Mouse (Mus musculus) gastrocnemius, adult 2 months (tissue): Measurements from ENCODE around the gene Hlf. TPM values are rescaled to one million over a fixed set of nuclear protein-coding genes. Genes with fewer than 3 reads are reported as not detected.

ENCODE experiments used
- DNase-seq: peaks from one replicate; pipeline ENCODE4 v3.0.0; 2022
- H3K27ac ChIP-seq: fragments of 200-600 bp; 2 replicates; pipeline ENCODE4 v1.8.1; 2022; ENCODE audit warnings: mild to moderate bottlenecking
- H3K4me3 ChIP-seq: fragments of 200-600 bp; 2 replicates; pipeline ENCODE4 v1.8.1; 2022; ENCODE audit warnings: mild to moderate bottlenecking, moderate library complexity
- CTCF ChIP-seq: fragments of 200-600 bp; IDR thresholded peaks from 2 replicates; pipeline ENCODE4 v1.8.1; 2022; ENCODE audit warnings: antibody characterized with exemption, mild to moderate bottlenecking, moderate library complexity
- intact Hi-C: fragments of 180-260 bp; cut with DNase I; formaldehyde crosslinking; loops from one replicate; pipeline ENCODE4 v1.15.1; 2025
- total RNA-seq, 2 experiments: library from RNA; stranded (reverse); gene quantifications; 2 replicates each; pipeline ENCODE4 v1.2.3; 2021

The Hlf gene
- total RNA-seq, 2 experiments from 2014 or later, result 3.7 to 8.3 TPM

DNA sequence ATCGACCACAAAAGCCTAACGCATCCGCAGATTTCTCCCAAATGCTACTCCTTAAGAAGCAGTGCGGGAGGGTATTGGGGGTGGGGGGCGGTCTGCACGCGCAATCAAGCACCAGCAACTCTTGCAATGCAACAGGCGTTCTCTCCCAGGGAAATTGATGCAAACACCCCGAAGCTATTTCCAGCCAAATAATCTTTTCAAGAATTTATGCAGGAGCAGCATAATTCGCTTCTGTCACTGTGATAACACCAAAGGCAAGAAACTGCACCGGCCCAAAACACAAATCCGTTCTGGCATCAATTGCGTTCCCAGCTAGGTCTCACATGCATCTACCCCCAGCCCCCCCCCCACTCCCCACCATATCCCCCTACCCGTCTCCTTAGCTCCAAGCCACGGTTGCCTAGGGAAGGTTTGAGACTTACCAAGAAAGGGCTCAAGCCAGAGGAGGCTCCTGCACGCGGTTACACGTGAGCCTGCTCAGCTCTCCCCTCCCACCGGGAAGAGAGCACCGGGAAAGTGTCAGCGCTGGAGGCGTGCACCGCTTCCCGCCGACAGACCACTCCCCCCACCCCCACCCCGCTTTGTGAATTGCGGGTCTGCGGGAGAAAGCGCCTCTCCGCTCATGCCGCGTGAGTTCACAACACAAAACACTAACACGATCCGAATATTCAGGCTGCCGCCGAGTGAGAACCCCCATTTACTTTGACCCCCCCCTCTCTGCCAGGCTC is 1.4 kb downstream of the Hlf start:
- Histone ChIP-seq H3K4me3 (peak overlapping the region; percentile 77), H3K27ac (peak overlapping the region; percentile 78)
- no peak for TF ChIP-seq CTCF
- intact Hi-C loops, result no loop called here
- DNase-seq, result peak; percentile 56

DNA sequence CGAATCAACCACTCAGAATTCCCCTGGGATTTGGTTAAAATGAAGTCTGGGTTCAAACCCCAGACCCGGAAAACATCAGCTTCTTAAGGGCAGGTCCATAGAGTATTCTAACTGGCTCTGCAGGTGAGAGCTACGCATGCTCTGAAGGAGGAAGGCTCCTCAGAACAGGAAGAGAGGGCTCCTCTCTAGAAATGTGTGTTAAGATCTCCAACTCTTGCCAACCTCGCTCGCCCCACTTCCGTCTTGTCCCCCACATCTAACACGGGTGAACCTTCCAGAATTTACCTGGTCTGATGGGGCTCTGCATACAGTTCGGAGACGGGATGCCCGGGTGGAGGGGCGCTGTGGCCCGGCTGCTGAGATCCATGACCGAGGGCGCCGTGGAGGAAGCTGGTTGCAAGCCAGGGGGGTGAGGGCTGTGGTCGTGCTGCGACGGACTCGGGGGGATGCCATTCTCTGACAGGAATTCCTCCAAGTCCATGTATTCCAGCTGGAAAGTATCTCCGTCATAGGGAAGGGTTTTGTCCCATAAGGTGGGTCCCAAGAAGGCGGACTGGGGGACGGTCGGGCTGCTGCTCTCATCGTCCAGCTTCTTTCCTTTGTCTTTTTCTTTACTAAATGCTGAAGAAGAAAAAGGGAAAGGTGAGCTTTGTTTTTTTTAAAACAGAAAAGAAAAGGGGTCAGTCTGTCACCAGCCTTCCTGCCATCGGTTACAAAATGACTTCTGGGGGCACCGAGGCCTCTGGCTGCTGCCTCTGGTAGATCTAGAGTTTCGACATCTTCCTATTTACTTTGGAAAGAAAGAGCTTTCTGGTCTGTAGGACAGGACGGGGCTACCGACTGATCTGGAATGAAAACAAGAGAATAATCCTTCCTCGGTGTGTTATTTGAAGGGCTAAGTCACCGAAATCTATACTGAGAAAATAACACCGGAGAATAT is 2.9 kb downstream of the Hlf start:
- peak; percentile 24 for DNase-seq
- Histone ChIP-seq H3K4me3 (peak overlapping the region; percentile 77), H3K27ac (no peak overlapping the region; the same call in 1 of the 2 replicates)
- intact Hi-C loops, result no loop called here
- no peak for TF ChIP-seq CTCF

DNA sequence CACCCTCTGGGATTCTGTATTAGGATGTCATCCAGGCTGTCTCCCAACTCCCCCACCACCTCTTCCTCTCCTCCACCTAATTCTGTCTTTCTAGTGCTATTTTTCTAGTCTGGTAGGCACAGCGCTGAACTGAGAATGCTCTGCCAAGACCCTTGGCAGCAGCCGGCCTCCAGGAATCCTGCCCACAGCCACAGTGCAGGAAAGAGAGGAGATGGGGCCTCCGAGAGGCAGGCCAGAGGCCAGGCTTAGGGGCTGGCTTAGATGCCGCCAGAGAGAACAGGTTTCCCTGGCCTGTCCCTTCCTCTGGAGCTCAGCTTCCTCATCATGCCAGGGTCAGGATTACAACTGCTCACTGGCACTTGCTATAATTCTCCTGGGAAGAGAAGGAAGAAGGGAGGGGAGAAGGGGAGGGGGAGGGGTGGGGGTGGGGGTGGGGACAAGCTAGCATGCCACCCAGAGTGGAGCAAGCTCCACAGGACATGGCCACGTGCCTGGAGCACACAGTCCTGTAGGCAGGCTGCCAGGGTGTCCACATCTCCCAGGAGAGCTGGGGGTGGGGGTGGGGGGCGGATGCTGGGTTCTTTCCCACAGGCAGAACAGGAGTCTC is 8.6 kb downstream of the Hlf start:
- intact Hi-C loops, result no loop called here
- H3K27ac ChIP-seq, result peak overlapping the region; percentile 76
- DNase-seq, result peak; percentile 88
- TF ChIP-seq CTCF, result no peak
- H3K4me3 ChIP-seq, result peak overlapping the region; percentile 15

DNA sequence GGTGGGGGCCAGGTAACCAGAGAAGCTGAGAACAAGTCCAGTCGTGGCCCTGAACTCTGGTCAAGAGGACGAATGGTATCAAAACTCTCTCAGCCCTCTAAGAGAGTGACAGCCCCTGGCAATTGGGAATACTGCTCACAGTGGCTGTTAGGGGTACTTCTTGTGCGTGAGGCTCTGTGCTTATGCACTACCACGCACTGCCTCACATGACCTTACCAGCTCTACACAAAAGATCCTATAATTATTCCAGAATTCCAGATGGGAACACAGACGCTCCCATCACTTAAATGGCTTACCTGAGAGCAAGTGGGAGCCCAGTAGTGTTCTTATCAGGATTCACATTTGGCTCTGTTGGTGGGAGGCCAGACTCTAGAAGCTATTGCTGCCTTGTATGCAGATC is 9.6 kb downstream of the Hlf start:
- Histone ChIP-seq H3K27ac (peak overlapping the region; percentile 76; the same call in 1 of the 2 replicates), H3K4me3 (no peak overlapping the region)
- peak; percentile 35 for TF ChIP-seq CTCF
- DNase-seq, result no peak
- intact Hi-C loops, result no loop called here

DNA sequence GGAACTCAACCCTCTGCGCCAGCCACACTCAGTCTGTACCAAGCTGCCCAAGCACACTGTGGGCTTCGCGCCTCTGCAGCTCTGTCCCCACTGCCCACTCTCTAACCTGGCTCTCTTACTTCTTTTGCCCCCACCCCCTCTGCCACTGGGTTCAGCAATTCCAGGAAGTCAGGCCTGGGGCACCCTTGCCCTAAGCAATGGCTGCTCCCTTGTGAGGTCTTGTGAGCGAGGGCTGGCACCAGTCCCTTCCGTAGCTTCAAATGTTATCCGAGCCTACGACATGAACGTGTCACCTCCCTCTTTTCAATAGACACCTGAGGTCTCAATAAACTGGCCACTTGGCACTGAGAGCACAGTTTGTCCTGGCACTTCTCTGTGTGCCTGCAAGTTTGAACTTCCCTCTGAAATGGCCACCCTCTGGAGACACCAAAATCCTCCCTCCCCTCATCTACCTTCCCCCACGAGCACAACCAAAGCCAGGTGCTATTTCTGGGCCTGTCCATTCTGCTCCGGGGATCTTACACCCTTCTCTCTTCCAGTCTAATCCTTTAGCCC is 10.5 kb downstream of the Hlf start:
- TF ChIP-seq CTCF, result no peak
- intact Hi-C loops, result no loop called here
- Histone ChIP-seq H3K27ac (peak overlapping the region; percentile 20; the same call in 1 of the 2 replicates), H3K4me3 (no peak overlapping the region)
- no peak for DNase-seq

DNA sequence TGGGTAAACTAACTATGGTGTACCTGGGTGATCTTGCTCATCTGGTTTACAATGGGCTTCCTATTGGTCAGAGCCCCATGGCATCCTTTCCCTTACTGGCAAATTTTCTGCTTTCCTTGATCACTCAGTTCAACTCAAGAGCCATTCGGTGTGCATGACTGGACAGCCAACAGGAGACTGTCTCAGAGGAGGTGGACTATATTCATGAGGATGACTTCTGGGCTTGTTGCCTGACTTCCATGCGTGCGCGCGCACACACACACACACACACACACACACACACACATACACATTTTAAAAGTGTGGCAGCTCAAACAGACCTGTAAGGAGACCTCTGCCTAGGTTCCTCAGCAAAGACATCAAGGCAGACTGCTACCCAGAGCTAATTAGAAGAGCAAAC is 12.7 kb downstream of the Hlf start:
- H3K27ac ChIP-seq, result no peak overlapping the region
- intact Hi-C loops, result no loop called here
- DNase-seq, result no peak
- H3K4me3 ChIP-seq, result no peak overlapping the region
- no peak for TF ChIP-seq CTCF

DNA sequence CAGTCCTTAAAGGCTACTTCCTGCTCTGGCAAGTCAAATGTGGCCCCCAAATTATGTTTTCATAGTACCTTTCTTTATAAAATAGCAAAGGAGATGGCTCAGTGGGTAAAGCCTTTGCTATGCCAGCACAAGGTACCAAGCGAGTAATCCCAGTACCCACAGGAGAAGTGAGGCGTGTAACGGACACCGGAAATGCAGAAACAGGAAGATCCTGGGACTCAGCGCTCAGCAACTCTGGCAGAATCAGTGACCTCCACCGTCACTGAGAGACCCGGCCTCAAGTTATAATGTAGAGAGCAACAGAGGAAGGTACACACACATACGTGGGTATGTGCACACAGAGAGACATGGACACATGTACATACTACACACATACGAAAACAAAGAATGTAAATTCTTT is 14.3 kb downstream of the Hlf start:
- no peak for DNase-seq
- Histone ChIP-seq H3K27ac (no peak overlapping the region), H3K4me3 (no peak overlapping the region)
- intact Hi-C loops, result no loop called here
- TF ChIP-seq CTCF, result no peak

DNA sequence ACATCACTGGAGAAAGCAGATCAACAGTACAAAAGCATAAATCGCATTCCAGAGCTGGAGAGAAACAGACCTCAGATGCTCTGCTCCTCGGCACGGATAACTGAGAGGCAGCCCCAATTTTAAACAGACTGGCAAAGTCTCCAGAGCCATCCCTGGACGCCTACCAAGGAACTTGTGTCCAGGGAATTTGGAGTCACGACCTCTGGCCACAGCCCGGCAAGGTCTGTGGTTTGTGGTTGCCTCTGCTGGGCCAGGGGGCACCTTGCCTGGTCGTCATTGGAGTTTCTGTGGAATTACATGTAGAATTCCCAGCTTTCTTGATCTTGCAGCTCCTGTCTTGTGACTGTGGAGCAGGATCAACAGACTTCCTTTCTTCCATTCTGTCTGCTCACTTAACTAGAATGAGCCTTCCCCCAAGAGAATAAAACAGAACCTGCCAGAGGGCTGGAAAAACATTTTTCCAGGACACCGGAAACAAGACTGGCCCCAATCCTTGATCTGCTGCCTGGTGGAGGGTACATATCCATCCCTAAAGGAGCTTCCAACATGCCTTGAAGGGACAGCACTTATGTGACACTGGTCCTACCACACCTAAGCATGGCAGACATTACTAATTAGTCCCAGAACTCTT is 19.1 kb downstream of the Hlf start:
- H3K4me3 ChIP-seq, result no peak overlapping the region
- peak; percentile 65 for DNase-seq
- intact Hi-C loops, result no loop called here
- TF ChIP-seq CTCF, result no peak
- H3K27ac ChIP-seq, result peak overlapping the region; percentile 48

DNA sequence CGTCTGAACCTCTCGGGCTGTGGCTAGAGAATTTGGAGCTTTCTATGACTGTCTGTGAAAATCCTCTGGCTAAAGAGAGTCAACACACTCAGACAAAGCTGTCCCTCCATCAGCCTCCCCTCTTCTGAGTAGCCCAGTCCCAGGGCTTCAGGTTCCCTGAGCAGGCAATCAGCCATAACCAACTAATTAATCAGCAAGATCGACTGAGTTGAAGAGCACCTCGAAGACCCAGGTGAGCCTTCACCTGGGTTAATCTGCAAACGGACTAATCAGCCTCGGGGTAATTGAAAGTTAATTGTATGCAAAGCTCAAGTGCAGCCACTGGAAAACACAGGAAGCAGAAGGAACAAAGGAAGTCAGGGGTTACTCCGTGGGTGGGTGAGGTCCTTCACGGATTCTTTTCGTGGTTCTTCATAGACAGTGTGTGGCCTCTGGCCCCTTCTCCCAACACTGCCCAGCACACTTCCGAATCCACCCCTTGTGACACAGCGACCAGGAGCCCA is 19.9 kb downstream of the Hlf start:
- intact Hi-C loops, result no loop called here
- Histone ChIP-seq H3K27ac (peak overlapping the region; percentile 48), H3K4me3 (peak overlapping the region; percentile 29)
- no peak for TF ChIP-seq CTCF
- DNase-seq, result peak; percentile 13

DNA sequence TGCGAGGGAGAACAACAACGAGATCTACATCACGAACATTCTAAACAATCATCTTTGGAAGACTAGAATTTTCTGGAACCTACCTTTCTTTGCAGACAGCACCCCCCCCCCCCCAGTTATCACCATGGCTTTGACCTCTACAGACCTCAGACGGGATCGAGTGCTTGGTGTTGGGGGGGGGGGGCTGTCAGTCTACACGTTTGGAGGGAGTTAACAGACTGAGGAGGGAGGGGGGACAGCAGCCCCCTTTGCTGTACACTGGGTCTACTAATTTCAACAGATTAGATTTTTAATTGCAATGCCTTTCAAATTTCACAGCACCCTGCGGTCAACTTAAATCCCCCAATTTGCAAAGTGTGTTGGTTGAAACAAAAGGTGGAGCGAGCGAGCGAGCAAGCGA is 20.3 kb downstream of the Hlf start:
- no peak for DNase-seq
- Histone ChIP-seq H3K27ac (peak overlapping the region; percentile 86), H3K4me3 (no peak overlapping the region)
- intact Hi-C loops, result no loop called here
- TF ChIP-seq CTCF, result no peak

DNA sequence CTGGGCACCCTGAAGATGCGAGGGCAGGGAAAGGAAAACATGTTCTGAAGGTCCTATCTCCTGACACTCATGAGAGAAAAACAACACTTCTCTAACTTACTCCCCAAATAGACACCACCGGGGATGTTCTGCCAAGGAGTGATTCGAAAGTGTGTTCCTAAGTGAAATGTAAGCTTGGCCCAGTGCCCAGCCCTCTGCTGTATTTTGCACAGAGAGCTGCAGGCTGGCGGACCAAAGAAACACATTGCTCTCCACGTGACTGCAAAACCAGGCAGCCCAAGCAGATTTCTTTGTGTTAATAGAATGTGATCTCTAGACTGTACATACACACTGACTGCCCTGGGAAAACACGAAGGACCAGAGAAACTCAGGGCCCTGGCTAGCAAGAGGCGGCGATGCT is 21.1 kb downstream of the Hlf start:
- peak; percentile 93 for DNase-seq
- intact Hi-C loops, result no loop called here
- peak overlapping the region; percentile 54 for H3K4me3 ChIP-seq
- peak overlapping the region; percentile 86 for H3K27ac ChIP-seq
- TF ChIP-seq CTCF, result no peak

DNA sequence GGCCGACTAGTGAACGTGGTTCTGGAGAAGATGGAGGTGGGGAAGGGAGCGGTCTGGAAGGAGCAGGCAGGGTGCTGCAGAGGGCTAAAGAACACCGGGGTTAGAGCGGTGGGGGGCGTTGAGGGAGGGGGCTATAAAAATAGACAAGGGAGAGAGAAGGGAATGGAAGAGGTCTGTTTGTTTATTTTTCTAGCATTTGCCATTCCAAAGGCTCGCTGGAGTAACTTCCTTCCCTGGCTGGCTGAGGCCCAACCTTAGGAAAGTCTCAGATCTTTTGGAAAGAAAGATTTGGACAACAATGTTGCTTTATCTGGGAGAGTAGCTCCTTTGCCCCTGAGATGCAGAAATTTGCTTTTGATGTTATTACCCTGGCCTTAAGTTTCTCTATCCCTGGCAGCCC is 21.6 kb downstream of the Hlf start:
- intact Hi-C loops, result no loop called here
- peak overlapping the region; percentile 86 for H3K27ac ChIP-seq
- peak; percentile 11 for DNase-seq
- no peak for TF ChIP-seq CTCF
- peak overlapping the region; percentile 54 for H3K4me3 ChIP-seq
